Mouse (Mus musculus): ENCODE measurements around the gene Olfr633.
"Not testable (repeated sequence)": the region's sequence is repeated elsewhere in the genome, so short reads cannot be mapped to it uniquely, and the experiment has no call there.

Olfr633 gene

GRCm38 (mm10) chr7:103944137-103944536 lies at the start of gene Olfr633:
TSS of gene Olfr633 (plus strand) at chr7:103944437.
- DNase-seq: no peak

DNA sequence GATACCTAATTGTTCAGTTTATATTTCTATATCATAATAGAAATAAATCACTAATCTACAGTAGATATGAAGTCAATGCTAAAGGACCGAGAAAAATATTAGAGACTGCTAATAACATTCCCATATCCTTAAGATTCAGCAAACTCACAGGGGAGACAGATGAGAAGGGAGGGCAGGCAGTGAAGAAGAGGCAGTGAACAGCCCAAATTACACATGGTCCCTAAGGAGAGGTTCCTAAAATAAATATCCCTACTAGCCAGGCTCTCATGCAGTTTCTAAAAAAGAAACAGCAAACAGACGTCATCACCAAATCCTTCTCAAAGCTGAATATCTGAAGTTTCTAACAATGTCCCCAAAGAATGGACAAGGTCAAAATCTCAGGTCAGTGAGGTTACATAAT lies 41.0 kb upstream of the Olfr633 start, which contains the start of gene Olfr65:
Olfr65 (plus strand) TSS at position 301 of the 400 bp plus-strand sequence.
- no peak for DNase-seq

DNA sequence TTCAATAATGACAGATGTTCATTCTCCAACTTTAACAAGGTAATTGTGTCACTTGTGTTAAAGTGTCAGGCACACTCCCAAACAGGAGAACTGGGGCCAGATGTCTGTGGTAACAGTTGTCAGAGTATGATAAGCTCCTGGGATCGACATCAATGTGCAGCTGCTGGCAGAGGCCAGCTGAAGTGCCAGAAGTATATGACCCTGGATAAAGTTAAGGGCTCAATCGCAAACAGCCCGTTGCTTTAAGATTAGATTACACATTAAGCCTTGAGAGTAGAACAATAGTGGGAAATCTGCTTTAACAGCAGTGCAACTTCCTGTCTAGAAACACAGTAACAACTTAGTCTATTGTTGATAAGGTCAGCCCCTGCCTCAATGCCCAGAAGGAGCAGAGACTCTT lies 34.2 kb upstream of the Olfr633 start:
- DNase-seq: no peak

- DNase-seq: no peak
Measured at GRCm38 (mm10) chr7:103912969-103913511, 31.2 kb upstream of the Olfr633 start.

DNA sequence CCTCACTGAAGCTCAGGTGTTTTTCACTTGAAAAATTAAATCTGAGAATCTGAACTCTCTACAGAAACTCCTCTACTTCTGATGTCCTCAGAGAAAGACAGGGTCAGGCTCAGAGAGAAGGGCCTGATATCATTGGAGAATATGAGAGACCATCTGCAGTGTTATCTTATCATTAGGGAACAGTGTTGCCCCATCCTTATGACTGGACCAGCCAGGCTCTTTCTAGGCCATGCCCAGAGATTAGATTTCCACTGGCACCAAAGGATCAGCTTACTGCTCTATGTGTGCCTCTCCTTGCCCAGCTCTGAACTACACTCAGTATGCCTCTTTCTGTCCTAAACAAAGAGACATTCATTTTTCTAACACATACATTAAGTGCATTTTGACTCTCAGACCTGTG lies 28.9 kb upstream of the Olfr633 start:
- no peak for DNase-seq

DNA sequence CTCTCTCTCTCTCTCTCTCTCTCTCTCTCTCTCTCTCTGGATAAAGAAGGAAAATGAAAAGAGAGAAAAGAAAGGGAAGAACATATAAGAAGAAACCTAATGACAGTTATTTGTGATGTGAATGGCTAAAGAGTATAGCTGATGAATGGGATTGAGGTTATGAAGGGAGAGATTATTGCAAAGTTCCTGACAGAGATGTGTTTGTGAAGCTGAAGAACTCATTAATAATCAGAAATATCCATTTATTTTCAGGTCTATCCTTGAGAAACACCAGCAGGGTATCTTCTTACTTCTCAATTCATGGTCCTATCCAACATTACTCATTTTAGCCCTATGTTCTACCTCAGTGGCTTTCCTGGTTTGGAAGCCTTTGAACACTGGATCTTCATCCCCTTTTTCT lies 15.7 kb upstream of the Olfr633 start, which contains the start of gene Olfr631:
Olfr631 (plus strand) TSS at position 301 of the 400 bp plus-strand sequence.
- no peak for DNase-seq

GRCm38 (mm10) chr7:103934264-103934663 lies 10.0 kb upstream of the Olfr633 start, which contains the start of gene Olfr632:
TSS of gene Olfr632 (plus strand) at chr7:103934347.
- no peak for DNase-seq

- peak; percentile 53 to 54 for DNase-seq
Measured at GRCm38 (mm10) chr7:103942730-103943129, 1.5 kb upstream of the Olfr633 start.

DNA sequence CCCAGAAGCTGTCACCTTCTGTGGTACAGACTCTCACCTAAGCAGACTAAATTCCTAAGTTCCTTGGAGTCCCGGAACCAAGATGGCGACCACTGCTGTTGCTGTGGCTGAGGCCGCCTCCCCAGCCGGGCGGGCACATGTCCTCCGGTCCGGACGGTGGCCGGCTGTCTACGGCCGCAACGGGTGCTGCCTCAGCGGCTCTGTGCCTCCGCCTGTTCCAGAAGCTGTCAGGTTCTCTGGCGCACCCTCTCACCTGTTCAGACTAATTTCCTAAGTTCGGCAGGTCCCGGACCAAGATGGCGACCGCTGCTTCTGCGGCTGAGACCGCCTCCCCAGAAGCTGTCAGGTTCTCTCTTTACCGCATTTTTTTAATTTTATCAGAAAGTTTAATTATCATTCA lies 22.6 kb downstream of the Olfr633 start:
- not testable (repeated sequence) for DNase-seq

DNA sequence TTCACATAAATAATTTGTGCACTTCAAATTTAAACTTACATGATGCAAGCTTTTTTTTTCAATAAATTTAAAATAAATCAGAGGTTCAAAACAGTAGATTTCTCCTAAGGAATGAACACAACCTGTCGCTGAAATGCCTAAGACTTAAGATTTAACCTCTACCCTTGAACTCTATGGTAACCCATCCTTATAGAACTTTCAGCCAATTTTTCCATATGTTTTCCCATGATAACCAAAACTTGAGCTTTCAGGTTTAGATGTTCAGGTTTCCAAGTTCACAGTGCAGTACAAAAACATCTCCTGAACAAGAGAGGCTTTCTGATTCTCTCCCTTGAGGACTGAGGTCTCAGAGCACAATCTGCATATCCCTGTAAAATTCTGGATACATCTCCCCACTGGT lies 26.6 kb downstream of the Olfr633 start, which contains the start of gene Olfr635:
Olfr635 (plus strand) TSS at position 301 of the 400 bp plus-strand sequence.
- DNase-seq: no peak

DNA sequence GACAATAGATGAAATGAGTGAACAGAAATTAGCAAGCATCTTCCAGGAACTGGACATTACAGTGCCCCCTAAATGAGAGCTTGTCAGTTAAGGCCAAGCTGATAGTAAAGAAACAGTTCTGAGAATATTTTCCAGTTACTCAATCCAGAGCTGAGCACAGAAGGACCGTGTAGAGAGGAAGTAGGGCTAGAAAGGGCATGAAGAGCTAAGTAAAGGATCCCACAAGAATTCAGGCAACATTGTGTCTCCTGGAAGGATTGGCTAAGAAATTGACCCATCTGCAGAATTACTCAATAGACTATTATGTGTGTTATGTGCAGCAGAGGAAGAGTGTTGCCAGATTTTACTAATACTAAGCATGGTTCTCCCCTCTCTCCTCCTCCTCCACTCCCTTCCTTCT lies 27.5 kb downstream of the Olfr633 start:
- no peak for DNase-seq

- no peak for DNase-seq
Measured at GRCm38 (mm10) chr7:103998446-103998845, 54.2 kb downstream of the Olfr633 start, which contains the start of gene Olfr638. TSS of gene Olfr638 (plus strand) at chr7:103998746.

Data from kidney, postnatal 4 days (tissue).